Mouse (Mus musculus) limb, embryonic 13.5 days (tissue): ENCODE data around the gene Loxl1. TPM values are rescaled to one million over a fixed set of nuclear protein-coding genes. Genes with fewer than 3 reads are reported as not detected.
A peak's percentile ranks its signal among the peaks of the same experiment; 100 is the strongest.

Experiments
- ATAC-seq: fragments of 200-750 bp; cut with Nextera tagmentation; 2 replicates; pipeline ENCODE4 v1.8.0; 2017; ENCODE audit warnings: low read depth, moderate number of reproducible peaks, moderate TSS enrichment; ENCODE audit not compliant: low FRiP score
- H3K27ac ChIP-seq: fragments of 300-500 bp; sonication (generic); 2 replicates; pipeline ENCODE4 v1.5.1; 2015; ENCODE audit warnings: inconsistent platforms, mild to moderate bottlenecking, moderate library complexity
- H3K27me3 ChIP-seq: fragments of 300-500 bp; sonication (generic); 2 replicates; pipeline ENCODE4 v1.6.1; 2015; ENCODE audit warnings: mild to moderate bottlenecking, inconsistent platforms
- H3K36me3 ChIP-seq: fragments of 300-500 bp; sonication (generic); 2 replicates; pipeline ENCODE4 v1.6.1; 2015; ENCODE audit warnings: inconsistent platforms, mild to moderate bottlenecking, moderate library complexity
- H3K4me1 ChIP-seq: fragments of 300-500 bp; sonication (generic); 2 replicates; pipeline ENCODE4 v1.6.1; 2015; ENCODE audit warnings: inconsistent platforms
- H3K4me2 ChIP-seq: fragments of 300-500 bp; sonication (generic); replicated peaks from 2 replicates; pipeline ENCODE4 v1.6.1; 2015; ENCODE audit warnings: inconsistent platforms, mild to moderate bottlenecking, moderate library complexity
- H3K4me3 ChIP-seq: fragments of 300-500 bp; sonication (generic); 2 replicates; pipeline ENCODE4 v1.5.1; 2015; ENCODE audit warnings: moderate library complexity, mild to moderate bottlenecking, inconsistent platforms
- H3K9ac ChIP-seq: fragments of 300-500 bp; sonication (generic); 2 replicates; pipeline ENCODE4 v1.6.1; 2015; ENCODE audit warnings: mild to moderate bottlenecking, inconsistent platforms
- H3K9me3 ChIP-seq: fragments of 300-500 bp; sonication (generic); 2 replicates; pipeline ENCODE4 v1.6.1; 2016; ENCODE audit warnings: inconsistent platforms
- WGBS: fragments of 180-500 bp; shearing (Covaris S2); methylation state at CpG from one replicate; pipeline ENCODE4 v1.1.7; 2015; 5-methylcytosine and 5-hydroxymethylcytosine counted together
- polyA plus RNA-seq: library from polyadenylated mRNA; unstranded; fragments of >200 nt; fragmentation: Nextera tagmentation; extraction: Ambion mirVana; gene quantifications from 2 replicates; pipeline ENCODE4 v1.2.1, GENCODE M21; 2015

Loxl1 gene
- polyA plus RNA-seq, 1 experiment from 2014 or later: 51.3 TPM

- ATAC-seq: no peak
- no peaks in the 10 kb centered on the region for H3K27me3 ChIP-seq
- H3K4me3 ChIP-seq: no peak overlapping the region
- H3K36me3 ChIP-seq: 0 out of 2 replicates have a peak, but pooled peaks cover 3% of the 10 kb centered on the region
- H3K27ac ChIP-seq: no peak overlapping the region
- no peak overlapping the region for H3K9ac ChIP-seq
- H3K4me2 ChIP-seq: no peak overlapping the region
- H3K4me1 ChIP-seq: peaks cover 58% of the 10 kb centered on the region
- no peaks in the 10 kb centered on the region for H3K9me3 ChIP-seq
- WGBS: 89% methylated on average over 6 of the region's 6 CpGs
These were observed 69.3 kb downstream of the Loxl1 start for GRCm38 (mm10) chr9:58243696-58244095.

GRCm38 (mm10) chr9:58242696-58243095 is 70.3 kb downstream of the Loxl1 start:
- Histone ChIP-seq H3K4me3 (no peak overlapping the region), H3K36me3 (0 out of 2 replicates have a peak, but pooled peaks cover 3% of the 10 kb centered on the region), H3K4me1 (peaks cover 49% of the 10 kb centered on the region), H3K27ac (peak overlapping the region; percentile 68; the same call in 1 of the 2 replicates), H3K9me3 (no peaks in the 10 kb centered on the region), H3K27me3 (no peaks in the 10 kb centered on the region), H3K4me2 (peak overlapping the region; percentile 30), H3K9ac (no peak overlapping the region)
- 59% methylated on average over 5 of the region's 5 CpGs for WGBS
- no peak for ATAC-seq

- Histone ChIP-seq H3K9me3 (no peaks in the 10 kb centered on the region), H3K27ac (peak overlapping the region; percentile 68), H3K4me2 (peak overlapping the region; percentile 30), H3K4me3 (no peak overlapping the region), H3K9ac (0 out of 2 replicates have a peak overlapping the region, but pooled peaks have one; percentile 5), H3K36me3 (0 out of 2 replicates have a peak, but pooled peaks cover 3% of the 10 kb centered on the region), H3K4me1 (peaks cover 42% of the 10 kb centered on the region), H3K27me3 (no peaks in the 10 kb centered on the region)
- ATAC-seq: peak; percentile 40; the same call in 1 of the 2 replicates
- WGBS: 33% methylated on average over 9 of the region's 9 CpGs
These were observed 71.1 kb downstream of the Loxl1 start for GRCm38 (mm10) chr9:58241780-58242485.

Other genes with a start within 250 kb of the Loxl1 start
- 25.3 and 29.9 TPM in 2 replicates for gene Stra6, start 249.4 kb downstream of the Loxl1 start, polyA plus RNA-seq
- gene Ccdc33, start 194.4 kb downstream of the Loxl1 start, polyA plus RNA-seq: 0.15 and 0.20 TPM in 2 replicates
- gene Islr, start 108.9 kb downstream of the Loxl1 start, polyA plus RNA-seq: 207 and 210 TPM in 2 replicates
- gene Islr2, start 108.9 kb downstream of the Loxl1 start, polyA plus RNA-seq: 2.0 and 2.1 TPM in 2 replicates
- 15.3 and 18.2 TPM in 2 replicates for gene Pml, start 63.4 kb downstream of the Loxl1 start, polyA plus RNA-seq
- 44.2 and 45.6 TPM in 2 replicates for gene Stoml1, start 60.0 kb downstream of the Loxl1 start, polyA plus RNA-seq
- not detected in 2 replicates for gene Tbc1d21, start 57.3 kb upstream of the Loxl1 start, polyA plus RNA-seq
- gene Insyn1, start 175.4 kb upstream of the Loxl1 start, polyA plus RNA-seq: 2.1 and 3.6 TPM in 2 replicates
- gene Cd276, start 242.3 kb upstream of the Loxl1 start, polyA plus RNA-seq: 59.6 and 71.4 TPM in 2 replicates